Mouse (Mus musculus) embryonic facial prominence, embryonic 14.5 days (tissue): ENCODE data around the gene Bmf. TPM values are rescaled to one million over a fixed set of nuclear protein-coding genes. Genes with fewer than 3 reads are reported as not detected.

Source experiments
- ATAC-seq: fragments of 200-750 bp; cut with Nextera tagmentation; 2 replicates; pipeline ENCODE4 v1.8.0; 2017; ENCODE audit warnings: low read depth, moderate number of reproducible peaks, moderate TSS enrichment
- DNase-seq: peaks from one replicate; pipeline ENCODE4 v3.0.0-alpha.2; 2015; ENCODE audit warnings: low spot score
- H3K27ac ChIP-seq: fragments of 300-500 bp; sonication (generic); replicated peaks from 2 replicates; pipeline ENCODE4 v1.5.1; 2014; ENCODE audit warnings: low read depth, mild to moderate bottlenecking, low read length, moderate library complexity
- H3K27me3 ChIP-seq: fragments of 300-500 bp; sonication (generic); replicated peaks from 2 replicates; pipeline ENCODE4 v1.6.1; 2014; ENCODE audit warnings: low read length; ENCODE audit not compliant: control insufficient read depth, insufficient read depth
- H3K36me3 ChIP-seq: fragments of 300-500 bp; sonication (generic); 2 replicates; pipeline ENCODE4 v1.6.1; 2014; ENCODE audit warnings: low read length, mixed read lengths; ENCODE audit not compliant: control insufficient read depth, insufficient read depth
- H3K4me1 ChIP-seq: fragments of 300-500 bp; sonication (generic); 2 replicates; pipeline ENCODE4 v1.6.1; 2014; ENCODE audit warnings: antibody characterized with exemption, low read length; ENCODE audit not compliant: control insufficient read depth, insufficient read depth
- H3K4me2 ChIP-seq: fragments of 300-500 bp; sonication (generic); 2 replicates; pipeline ENCODE4 v1.6.1; 2014; ENCODE audit warnings: low read depth, mild to moderate bottlenecking, low read length, moderate library complexity, mixed read lengths
- H3K4me3 ChIP-seq: fragments of 300-500 bp; sonication (generic); 2 replicates; pipeline ENCODE4 v1.5.1; 2014; ENCODE audit warnings: low read depth, mild to moderate bottlenecking, low read length
- H3K9ac ChIP-seq: fragments of 300-500 bp; sonication (generic); 2 replicates; pipeline ENCODE4 v1.6.1; 2014; ENCODE audit warnings: low read depth, mild to moderate bottlenecking, low read length, moderate library complexity, mixed read lengths
- H3K9me3 ChIP-seq: fragments of 300-500 bp; sonication (generic); 2 replicates; pipeline ENCODE4 v1.6.1; 2016; ENCODE audit warnings: low read length; ENCODE audit not compliant: control insufficient read depth
- WGBS: fragments of 180-500 bp; shearing (Covaris S2); extraction: QIAGEN DNeasy Blood & Tissue Kit; methylation state at CpG from one replicate; pipeline ENCODE4 v1.1.7; 2014; 5-methylcytosine and 5-hydroxymethylcytosine counted together
- polyA plus RNA-seq: library from polyadenylated mRNA; unstranded; fragments of >200 nt; fragmentation: Nextera tagmentation; extraction: Ambion mirVana; gene quantifications from 2 replicates; pipeline ENCODE4 v1.2.1, GENCODE M21; 2014

Bmf gene
- polyA plus RNA-seq, 1 experiment from 2014 or later = 7.6 TPM

DNA sequence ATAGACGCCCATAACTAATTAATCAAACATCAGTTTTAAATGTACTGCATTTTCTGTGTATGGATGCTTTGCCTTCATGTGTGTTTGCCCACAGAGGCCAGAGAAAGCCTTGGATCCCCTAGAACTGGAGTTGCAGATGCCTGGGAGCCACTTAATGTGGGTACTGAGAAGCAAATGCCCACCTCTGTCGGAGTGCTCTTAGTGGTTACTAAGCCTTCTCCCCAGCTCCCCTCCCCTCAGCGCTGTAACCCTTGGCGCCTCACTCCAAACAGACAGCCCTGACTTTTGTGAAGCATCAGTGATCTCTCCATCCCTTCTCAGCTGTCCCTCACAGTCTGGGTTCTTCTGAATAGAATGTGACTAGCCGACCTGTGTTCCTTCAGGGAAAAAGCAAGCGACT lies 51.0 kb downstream of the Bmf start:
- Histone ChIP-seq H3K4me2 (no peak overlapping the region), H3K4me1 (peaks cover 26% of the 10 kb centered on the region), H3K27me3 (no peaks in the 10 kb centered on the region), H3K36me3 (no peaks in the 10 kb centered on the region), H3K9ac (no peak overlapping the region), H3K4me3 (no peak overlapping the region), H3K27ac (no peak overlapping the region; the same call in 1 of the 2 replicates), H3K9me3 (no peaks in the 10 kb centered on the region)
- ATAC-seq (no peak), DNase-seq (no peak)
- WGBS = 76% methylated on average over 6 of the region's 6 CpGs

DNA sequence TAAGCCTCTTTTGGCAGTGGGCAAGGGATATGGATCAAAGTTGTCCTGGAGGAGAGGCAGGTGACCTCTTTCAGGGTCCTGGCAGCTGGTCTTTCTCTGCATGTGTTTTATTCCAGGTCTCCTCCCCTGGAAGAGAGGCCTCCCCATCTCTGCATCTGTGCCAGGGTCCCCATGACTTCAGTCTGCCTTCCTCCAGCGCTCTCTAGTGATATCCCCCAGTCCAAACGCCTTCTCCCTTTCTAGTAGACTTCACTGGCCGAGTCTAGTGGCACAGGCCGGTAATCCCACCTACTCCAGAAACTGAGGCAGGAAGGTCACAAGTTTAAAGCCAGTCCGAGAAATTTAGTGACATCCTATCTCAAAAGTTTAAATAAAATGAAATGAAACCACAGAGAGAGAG lies 51.6 kb downstream of the Bmf start:
- WGBS = 78% methylated on average over 5 of the region's 5 CpGs
- Histone ChIP-seq H3K9ac (no peak overlapping the region), H3K4me2 (no peak overlapping the region), H3K36me3 (no peaks in the 10 kb centered on the region), H3K27ac (no peak overlapping the region), H3K4me1 (peaks cover 26% of the 10 kb centered on the region), H3K4me3 (no peak overlapping the region), H3K27me3 (no peaks in the 10 kb centered on the region), H3K9me3 (no peaks in the 10 kb centered on the region)
- DNase-seq (no peak), ATAC-seq (no peak)

DNA sequence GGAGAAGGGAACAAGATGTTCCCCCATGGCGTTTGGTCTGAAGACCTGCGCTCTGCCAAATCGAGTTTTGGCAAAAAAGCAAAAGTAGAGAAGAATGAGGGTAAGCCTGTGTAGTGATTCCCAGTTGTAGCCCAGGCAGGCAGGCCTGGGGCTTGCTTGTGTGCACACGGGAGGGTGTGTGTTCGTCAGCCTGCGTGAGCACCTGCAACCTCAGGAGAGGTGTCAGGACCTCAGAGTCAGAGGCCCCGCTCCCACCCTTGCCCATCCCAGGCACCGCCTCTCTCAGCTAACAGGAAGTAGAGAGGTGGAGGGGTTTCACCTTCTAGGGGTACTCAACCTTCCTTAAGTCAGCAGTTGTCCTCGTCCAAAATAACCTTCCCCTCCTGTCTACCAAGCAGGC lies 54.5 kb downstream of the Bmf start:
- no peaks in the 10 kb centered on the region for H3K9me3 ChIP-seq
- H3K4me1 ChIP-seq = peaks cover 23% of the 10 kb centered on the region
- H3K4me2 ChIP-seq = no peak overlapping the region
- H3K4me3 ChIP-seq = no peak overlapping the region
- no peaks in the 10 kb centered on the region for H3K36me3 ChIP-seq
- DNase-seq (no peak), ATAC-seq (no peak)
- H3K27ac ChIP-seq = no peak overlapping the region
- no peak overlapping the region for H3K9ac ChIP-seq
- H3K27me3 ChIP-seq = no peaks in the 10 kb centered on the region
- WGBS = 74% methylated on average over 9 of the region's 9 CpGs

DNA sequence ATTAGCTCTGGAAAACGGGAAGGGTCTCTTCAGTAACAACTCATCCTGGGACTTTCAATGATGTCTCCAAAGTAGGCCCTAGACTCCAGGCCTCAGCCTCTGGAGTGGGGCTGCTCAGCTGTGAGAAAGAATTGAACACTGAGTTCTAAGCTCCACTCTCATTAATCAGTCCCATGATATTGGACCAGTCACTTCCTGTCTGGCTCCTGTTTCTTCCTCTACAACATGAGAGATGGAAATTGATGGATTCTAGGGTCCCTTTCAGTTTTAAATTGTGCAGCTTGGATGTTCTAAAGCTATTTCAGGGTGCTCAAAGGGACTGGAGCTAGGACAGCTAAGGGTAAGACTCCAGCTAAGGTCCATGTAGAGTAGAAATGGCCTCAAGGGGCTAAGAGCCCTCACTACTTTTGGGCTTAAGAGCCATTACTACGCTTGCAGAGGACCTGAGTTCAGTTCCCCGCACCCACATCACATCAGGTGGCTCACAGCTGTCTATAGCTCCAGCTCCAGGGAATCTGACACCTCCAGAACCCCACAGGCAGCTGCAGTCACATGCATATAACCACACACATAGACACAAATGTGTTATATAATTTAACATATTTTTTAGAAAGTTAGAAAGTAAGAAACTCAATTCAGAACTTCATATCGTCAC lies 57.6 kb downstream of the Bmf start:
- 63% methylated on average over 4 of the region's 4 CpGs for WGBS
- Histone ChIP-seq H3K27me3 (no peaks in the 10 kb centered on the region), H3K9me3 (0 out of 2 replicates have a peak, but pooled peaks cover 3% of the 10 kb centered on the region), H3K4me2 (no peak overlapping the region), H3K9ac (no peak overlapping the region), H3K36me3 (no peaks in the 10 kb centered on the region), H3K27ac (peak overlapping the region; percentile 33; the same call in 1 of the 2 replicates), H3K4me1 (peaks cover 11% of the 10 kb centered on the region; the same call in 1 of the 2 replicates), H3K4me3 (no peak overlapping the region)
- DNase-seq (no peak), ATAC-seq (no peak)

DNA sequence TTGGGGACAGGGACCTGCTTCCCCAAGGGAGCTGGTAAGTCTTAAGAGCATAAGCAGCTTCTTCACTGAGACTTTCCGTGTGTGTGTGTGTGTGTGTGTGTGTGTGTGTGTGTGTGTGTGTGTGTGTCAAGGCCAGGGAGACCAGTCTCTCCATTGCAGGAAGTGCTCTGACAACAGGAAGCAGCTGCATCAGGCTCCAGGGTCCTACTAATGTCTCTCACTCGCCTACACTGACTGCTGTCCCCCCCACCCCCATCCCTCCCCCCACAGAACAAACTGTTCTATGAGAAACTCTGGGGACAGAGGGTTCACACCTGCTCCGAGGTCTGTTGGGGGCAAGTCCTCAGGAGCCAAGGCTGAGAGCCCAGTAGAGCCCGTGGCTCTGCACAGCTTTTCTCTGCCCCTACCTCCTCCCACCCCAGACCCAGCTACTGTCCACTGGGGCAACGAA lies 58.2 kb downstream of the Bmf start:
- ATAC-seq (peak; percentile 42; the same call in 1 of the 2 replicates), DNase-seq (peak; percentile 57)
- Histone ChIP-seq H3K4me3 (no peak overlapping the region), H3K9ac (no peak overlapping the region), H3K4me2 (no peak overlapping the region), H3K27ac (peak overlapping the region; percentile 33; the same call in 1 of the 2 replicates), H3K27me3 (no peaks in the 10 kb centered on the region), H3K36me3 (no peaks in the 10 kb centered on the region), H3K9me3 (0 out of 2 replicates have a peak, but pooled peaks cover 3% of the 10 kb centered on the region), H3K4me1 (peaks cover 11% of the 10 kb centered on the region; the same call in 1 of the 2 replicates)
- 39% methylated on average over 5 of the region's 5 CpGs for WGBS

DNA sequence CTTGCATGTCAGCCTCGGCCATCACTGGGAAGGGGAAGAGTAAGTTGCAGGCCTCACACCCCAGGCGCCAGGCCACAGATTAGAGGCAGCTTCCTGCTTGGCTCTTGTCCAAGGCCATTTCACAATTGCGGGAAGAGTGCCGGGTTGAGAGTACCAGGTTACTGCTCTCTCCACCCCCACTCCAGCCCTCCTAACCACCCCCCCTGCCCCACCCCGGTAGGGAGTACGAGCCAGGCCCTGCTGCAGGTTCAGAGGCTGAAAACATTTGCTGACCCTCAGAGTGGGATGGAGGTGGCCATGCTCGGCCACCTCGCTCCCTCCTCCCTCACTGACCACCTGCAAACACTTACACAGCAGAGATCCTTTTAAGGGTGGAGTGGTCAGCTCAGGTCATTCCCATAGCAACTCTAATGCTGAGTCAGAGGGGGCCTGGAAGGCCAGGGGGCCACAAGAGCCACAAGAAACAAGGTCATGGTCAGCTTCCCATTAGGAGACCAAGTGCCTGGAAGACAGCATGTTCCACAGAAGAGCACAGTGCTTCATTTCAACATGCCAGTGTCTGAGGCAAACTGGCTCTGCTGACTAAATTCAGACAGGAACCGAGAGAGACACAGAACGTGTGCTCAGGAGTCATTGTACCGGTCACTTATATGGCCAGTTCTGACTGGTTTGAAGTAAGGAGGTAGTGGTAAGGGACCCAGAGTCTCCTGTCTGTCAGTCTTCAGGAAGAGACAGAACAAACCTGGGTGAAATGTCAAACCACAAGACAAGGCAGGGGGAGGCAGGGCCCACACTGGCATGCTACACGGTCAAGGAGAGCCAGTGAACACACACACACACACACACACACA lies 59.0 kb downstream of the Bmf start:
- H3K4me2 ChIP-seq = no peak overlapping the region
- WGBS = 34% methylated on average over 12 of the region's 12 CpGs
- H3K36me3 ChIP-seq = no peaks in the 10 kb centered on the region
- DNase-seq (peak; percentile 72), ATAC-seq (peak; percentile 35)
- H3K27ac ChIP-seq = peak overlapping the region; percentile 45; the same call in 1 of the 2 replicates
- no peaks in the 10 kb centered on the region for H3K27me3 ChIP-seq
- H3K9me3 ChIP-seq = 0 out of 2 replicates have a peak, but pooled peaks cover 3% of the 10 kb centered on the region
- H3K4me1 ChIP-seq = peaks cover 11% of the 10 kb centered on the region; the same call in 1 of the 2 replicates
- no peak overlapping the region for H3K9ac ChIP-seq
- no peak overlapping the region for H3K4me3 ChIP-seq

DNA sequence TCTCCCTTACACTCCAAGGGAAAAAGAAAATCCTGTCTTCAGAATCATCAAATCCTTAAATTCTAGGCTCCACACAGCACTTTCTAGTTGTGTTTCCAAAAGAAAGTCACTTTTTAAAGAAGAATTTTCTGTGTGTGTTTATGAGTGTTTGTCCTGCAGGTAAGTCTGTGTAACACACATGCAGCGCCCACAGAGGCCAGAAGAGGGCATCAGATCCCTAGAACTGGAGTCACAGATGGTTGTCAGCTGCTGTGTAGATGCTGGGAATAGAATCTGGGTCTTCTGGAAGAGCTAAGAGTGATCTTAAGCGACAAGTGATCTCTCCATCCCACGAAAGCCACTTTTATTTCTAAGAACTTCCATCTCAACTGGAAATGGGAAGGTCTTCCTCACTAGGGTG lies 61.7 kb downstream of the Bmf start:
- no peak overlapping the region for H3K9ac ChIP-seq
- H3K4me2 ChIP-seq = no peak overlapping the region
- no peak overlapping the region for H3K4me3 ChIP-seq
- peaks cover 11% of the 10 kb centered on the region; the same call in 1 of the 2 replicates for H3K4me1 ChIP-seq
- no peaks in the 10 kb centered on the region for H3K27me3 ChIP-seq
- no peaks in the 10 kb centered on the region for H3K36me3 ChIP-seq
- ATAC-seq (no peak), DNase-seq (no peak)
- no peak overlapping the region for H3K27ac ChIP-seq
- 0 out of 2 replicates have a peak, but pooled peaks cover 3% of the 10 kb centered on the region for H3K9me3 ChIP-seq
- WGBS = 70% methylated on average over 3 of the region's 3 CpGs

DNA sequence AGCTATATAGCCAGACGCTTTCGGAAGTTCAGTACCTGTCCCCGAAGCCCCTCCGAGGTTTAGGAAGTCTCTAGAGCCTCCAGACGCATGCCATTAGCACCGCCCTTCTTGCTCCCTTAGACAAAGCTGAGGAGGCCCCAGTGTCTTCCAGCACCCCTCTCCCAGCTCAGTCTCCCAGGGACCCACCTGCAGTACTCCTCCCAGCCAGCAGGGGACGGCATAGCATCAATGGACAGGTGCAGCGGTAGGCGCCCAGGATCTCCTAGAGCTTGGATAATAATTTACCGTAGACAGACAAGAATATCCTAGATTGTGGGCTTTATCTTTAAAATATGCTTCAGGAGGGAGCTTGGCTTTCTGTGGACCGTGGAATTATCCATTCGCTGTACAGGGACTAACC lies 62.6 kb downstream of the Bmf start:
- ATAC-seq = peak; percentile 57

More for the DNA sequence above, 62.6 kb downstream of the Bmf start:
- Histone ChIP-seq H3K4me3 (no peak overlapping the region), H3K4me2 (no peak overlapping the region), H3K9me3 (0 out of 2 replicates have a peak, but pooled peaks cover 3% of the 10 kb centered on the region), H3K9ac (no peak overlapping the region), H3K36me3 (no peaks in the 10 kb centered on the region), H3K4me1 (peaks cover 11% of the 10 kb centered on the region; the same call in 1 of the 2 replicates), H3K27me3 (no peaks in the 10 kb centered on the region), H3K27ac (no peak overlapping the region)
- DNase-seq = peak; percentile 65
- WGBS = 14% methylated on average over 12 of the region's 12 CpGs
